Mouse (Mus musculus): ENCODE measurements at regions not wholly inside any gene's neighbourhood (a gene's known extent, or its start where the extent isn't known, plus 50 kb on each side); places are given as distances from the start of the nearest gene placed in this dataset.

DNA sequence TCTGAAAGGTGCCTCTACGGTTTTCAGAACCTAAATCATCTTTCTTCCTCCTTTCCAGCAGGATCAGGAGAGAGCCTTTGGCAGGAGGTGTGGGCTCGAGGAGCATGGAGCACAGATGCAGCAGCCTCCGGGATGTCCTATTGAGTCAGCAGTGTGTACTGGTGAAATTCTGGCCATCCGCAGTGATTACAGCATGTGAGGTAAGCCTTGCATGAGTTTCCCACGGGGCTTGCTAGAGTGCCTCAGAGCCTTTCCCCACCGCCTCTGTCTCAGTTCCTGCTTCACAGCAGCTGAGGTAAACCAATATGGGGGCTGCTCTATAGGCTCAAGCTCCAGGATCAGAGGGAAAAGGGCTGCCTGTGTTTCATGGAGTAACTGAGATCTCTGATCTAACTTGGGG is 143.6 kb upstream of the Cdh13 start:
- H3K9me3 ChIP-seq (replicated peaks; ENCODE audit: low read length) = peaks cover 86% of the 10 kb centered on the region
- H3K4me2 ChIP-seq (ENCODE audit: insufficient read depth, low read depth, poor library complexity, severe bottlenecking) = no peak overlapping the region
- dilution Hi-C loops (cut with MboI; ENCODE audit: extremely low pct_ligation_motif_present, extremely low pct_unique_long_range_greater_than_20kb, low sequenced_read_pairs) (no loop called here), in situ Hi-C loops (cut with MboI; ENCODE audit: low pct_ligation_motif_present, low pct_unique_long_range_greater_than_20kb, low sequenced_read_pairs) (no loop called here)
- no peak overlapping the region for H3K27ac ChIP-seq (ENCODE audit: insufficient read depth, low read depth)
- no peak overlapping the region for H3K4me3 ChIP-seq (replicated peaks in 1 of 3; ENCODE audit: low read depth in 2 of 3, low read length in 2 of 3, poor library complexity in 1 of 3)
- H3K79me2 ChIP-seq (replicated peaks; ENCODE audit: control insufficient read depth, extremely low read depth, insufficient read depth, poor library complexity, severe bottlenecking) = no peaks in the 10 kb centered on the region
- no peak for TF ChIP-seq MAZ (IDR thresholded peaks at IDR 0.05; ENCODE audit: low read depth, low read length)
- TF ChIP-seq MXI1 (IDR thresholded peaks at IDR 0.05; ENCODE audit: low read depth, low read length) = no peak
- no peak for TF ChIP-seq RAD21 (IDR thresholded peaks at IDR 0.05; ENCODE audit: low read depth, low read length)
- no peak for TF ChIP-seq HCFC1 (IDR thresholded peaks at IDR 0.05; ENCODE audit: low read depth, low read length)
- TF ChIP-seq CHD1 (IDR thresholded peaks at IDR 0.05; ENCODE audit: low read depth, low read length) = no peak
- no peak for TF ChIP-seq TBP (conservative IDR thresholded peaks at IDR 0.05; ENCODE audit: low read depth, low read length)
- H3K27me3 ChIP-seq (replicated peaks) = no peaks in the 10 kb centered on the region
- no peaks in the 10 kb centered on the region for H3K4me1 ChIP-seq (ENCODE audit: control insufficient read depth in 1 of 2, insufficient read depth in 2 of 2)
- H3K36me3 ChIP-seq (replicated peaks in 1 of 2; ENCODE audit: control insufficient read depth in 1 of 2, insufficient read depth in 1 of 2, low read length in 1 of 2) = no peaks in the 10 kb centered on the region
- no peak for DNase-seq (ENCODE audit: extremely low read depth)
- H3K9ac ChIP-seq (ENCODE audit: insufficient read depth, low read depth) = no peak overlapping the region

- in situ Hi-C loops (cut with MboI; ENCODE audit: low pct_ligation_motif_present, low pct_unique_long_range_greater_than_20kb, low sequenced_read_pairs) (no loop called here), dilution Hi-C loops (cut with MboI; ENCODE audit: extremely low pct_ligation_motif_present, extremely low pct_unique_long_range_greater_than_20kb, low sequenced_read_pairs) (no loop called here)
- Histone ChIP-seq H3K4me2 (ENCODE audit: insufficient read depth, low read depth, poor library complexity, severe bottlenecking) (no peak overlapping the region), H3K27me3 (replicated peaks) (no peaks in the 10 kb centered on the region), H3K4me1 (ENCODE audit: control insufficient read depth in 1 of 2, insufficient read depth in 2 of 2) (no peaks in the 10 kb centered on the region), H3K36me3 (replicated peaks in 1 of 2; ENCODE audit: control insufficient read depth in 1 of 2, insufficient read depth in 1 of 2, low read length in 1 of 2) (no peaks in the 10 kb centered on the region), H3K4me3 (replicated peaks in 1 of 3; ENCODE audit: low read depth in 2 of 3, low read length in 2 of 3, poor library complexity in 1 of 3) (no peak overlapping the region), H3K79me2 (replicated peaks; ENCODE audit: control insufficient read depth, extremely low read depth, insufficient read depth, poor library complexity, severe bottlenecking) (no peaks in the 10 kb centered on the region), H3K9me3 (replicated peaks; ENCODE audit: low read length) (peaks cover 84% of the 10 kb centered on the region), H3K27ac (ENCODE audit: insufficient read depth, low read depth) (no peak overlapping the region), H3K9ac (ENCODE audit: insufficient read depth, low read depth) (no peak overlapping the region)
- no peak for TF ChIP-seq ETS1 (conservative IDR thresholded peaks at IDR 0.05; ENCODE audit: low read depth, low read length)
- TF ChIP-seq BHLHE40 (IDR thresholded peaks at IDR 0.05; ENCODE audit: low read depth, low read length) = no peak
- DNase-seq (ENCODE audit: extremely low read depth) = no peak
Observed at GRCm38 (mm10) chr8:118137846-118138245, 145.7 kb upstream of the Cdh13 start.

DNA sequence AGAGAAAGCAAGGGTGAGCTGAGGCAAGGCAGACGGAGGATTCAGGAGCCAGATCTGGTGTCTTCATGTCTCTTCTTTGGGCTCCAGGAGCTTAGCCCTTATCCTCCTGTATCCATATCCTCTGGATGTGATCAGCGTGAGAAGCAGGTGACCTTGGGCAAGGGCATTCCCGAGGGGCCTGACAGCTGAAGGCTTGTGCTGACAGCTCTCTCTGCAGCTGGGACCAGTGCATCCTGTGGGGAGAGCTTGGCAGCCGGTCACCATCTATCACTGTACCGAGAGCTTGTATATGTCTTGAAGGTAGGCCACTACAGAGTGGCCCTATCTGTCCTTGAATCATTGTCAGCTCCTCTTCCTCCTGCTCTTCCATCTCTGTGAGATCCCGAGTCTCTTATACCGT is 158.5 kb upstream of the Cdh13 start:
- peaks cover 66% of the 10 kb centered on the region for H3K9me3 ChIP-seq (replicated peaks; ENCODE audit: low read length)
- H3K4me2 ChIP-seq (ENCODE audit: insufficient read depth, low read depth, poor library complexity, severe bottlenecking) = no peak overlapping the region
- TF ChIP-seq ZC3H11A (IDR thresholded peaks at IDR 0.05; ENCODE audit: low read depth, low read length) = no peak
- TF ChIP-seq HCFC1 (IDR thresholded peaks at IDR 0.05; ENCODE audit: low read depth, low read length) = no peak
- TF ChIP-seq MAZ (IDR thresholded peaks at IDR 0.05; ENCODE audit: low read depth, low read length) = no peak
- TF ChIP-seq MAX (IDR thresholded peaks at IDR 0.05; ENCODE audit: low read length) = no peak
- no peak for TF ChIP-seq ZNF384 (IDR thresholded peaks at IDR 0.05; ENCODE audit: low read depth, low read length)
- no peak for TF ChIP-seq CHD2 (IDR thresholded peaks at IDR 0.05; ENCODE audit: low read length)
- no peak for TF ChIP-seq USF1 (IDR thresholded peaks at IDR 0.05; ENCODE audit: low read depth, low read length)

More for the DNA sequence above, 158.5 kb upstream of the Cdh13 start:
- H3K27ac ChIP-seq (ENCODE audit: insufficient read depth, low read depth) = no peak overlapping the region
- H3K27me3 ChIP-seq (replicated peaks) = no peaks in the 10 kb centered on the region
- no peaks in the 10 kb centered on the region for H3K79me2 ChIP-seq (replicated peaks; ENCODE audit: control insufficient read depth, extremely low read depth, insufficient read depth, poor library complexity, severe bottlenecking)
- H3K4me3 ChIP-seq (replicated peaks in 1 of 3; ENCODE audit: low read depth in 2 of 3, low read length in 2 of 3, poor library complexity in 1 of 3) = no peak overlapping the region
- no peaks in the 10 kb centered on the region for H3K4me1 ChIP-seq (ENCODE audit: control insufficient read depth in 1 of 2, insufficient read depth in 2 of 2)
- DNase-seq (ENCODE audit: extremely low read depth) = no peak
- no peak overlapping the region for H3K9ac ChIP-seq (ENCODE audit: insufficient read depth, low read depth)
- in situ Hi-C loops (cut with MboI; ENCODE audit: low pct_ligation_motif_present, low pct_unique_long_range_greater_than_20kb, low sequenced_read_pairs) (no loop called here), dilution Hi-C loops (cut with MboI; ENCODE audit: extremely low pct_ligation_motif_present, extremely low pct_unique_long_range_greater_than_20kb, low sequenced_read_pairs) (no loop called here)
- no peaks in the 10 kb centered on the region for H3K36me3 ChIP-seq (replicated peaks in 1 of 2; ENCODE audit: control insufficient read depth in 1 of 2, insufficient read depth in 1 of 2, low read length in 1 of 2)
